Mouse (Mus musculus) frontal cortex, adult 2 months (tissue): ENCODE results near the gene Sarm1. TPM values are rescaled to one million over a fixed set of nuclear protein-coding genes. Genes with fewer than 3 reads are reported as not detected.
"Not testable (repeated sequence)": the region's sequence is repeated elsewhere in the genome, so short reads cannot be mapped to it uniquely, and the experiment has no call there.

Experiments
- DNase-seq, 2 experiments: peaks; one replicate each; pipeline ENCODE4 v3.0.0; 2022; ENCODE audit warnings: low spot score in 1 of 2; ENCODE audit errors: extremely low spot score in 1 of 2
- polyA plus RNA-seq: library from polyadenylated mRNA; depleted of rRNA; stranded (reverse); fragments of >200 nt; gene quantifications from 2 replicates; pipeline ENCODE4 v1.2.3, GENCODE M21; 2012; rRNA removed

The Sarm1 gene
- polyA plus RNA-seq, result 28.6 and 29.2 TPM in 2 replicates

DNA sequence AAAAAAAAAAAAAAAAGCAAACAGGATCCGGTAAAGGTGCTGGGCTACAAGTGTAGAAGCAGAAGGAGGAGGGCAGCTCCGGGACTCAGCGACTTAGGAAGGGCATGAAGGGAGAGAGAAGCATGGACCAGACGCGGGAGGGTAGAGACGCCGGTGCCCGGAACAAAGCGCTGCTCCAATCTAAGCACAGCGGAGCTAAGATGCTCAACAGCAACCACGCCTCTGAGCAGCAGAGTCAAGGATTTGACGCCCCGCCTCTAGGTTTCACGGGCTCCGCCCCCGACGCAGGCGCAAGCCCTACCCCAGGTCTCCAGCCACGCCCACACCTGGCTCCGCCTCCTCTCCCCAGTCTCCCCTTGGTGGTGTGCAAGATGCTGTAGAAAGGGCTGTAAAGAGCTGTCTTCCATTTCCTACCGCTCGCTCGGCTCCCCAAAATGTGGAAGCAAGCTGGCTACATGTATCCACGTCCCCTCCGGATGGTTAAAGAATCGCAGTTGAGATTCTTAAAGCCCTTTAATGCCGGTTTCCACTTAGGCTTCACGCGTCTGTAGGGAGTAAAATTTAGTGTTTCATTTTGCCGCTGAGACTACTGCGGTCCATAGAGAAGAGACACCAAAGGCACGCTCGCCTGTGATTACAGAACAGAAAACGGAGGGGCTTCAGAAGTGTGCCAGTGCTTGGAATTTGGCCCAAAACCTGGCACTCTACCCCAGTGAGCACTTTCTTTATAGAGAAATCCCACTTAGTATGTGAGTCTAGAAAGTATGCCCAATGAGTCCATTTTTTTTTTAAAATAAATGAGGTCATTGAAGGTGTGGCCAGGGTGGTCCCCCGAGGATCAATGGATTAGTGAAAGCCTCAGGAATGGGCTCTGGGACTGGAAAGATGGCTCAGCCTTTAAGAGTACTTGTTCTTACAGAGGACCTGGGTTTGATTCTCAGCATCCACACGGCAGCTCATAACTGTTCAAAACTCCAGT, at the start of gene Sarm1:
TSS of gene Sarm1 (minus strand) at position 211 of the 979 bp plus-strand sequence.
- peak; percentile 93 to 97 for DNase-seq

DNA sequence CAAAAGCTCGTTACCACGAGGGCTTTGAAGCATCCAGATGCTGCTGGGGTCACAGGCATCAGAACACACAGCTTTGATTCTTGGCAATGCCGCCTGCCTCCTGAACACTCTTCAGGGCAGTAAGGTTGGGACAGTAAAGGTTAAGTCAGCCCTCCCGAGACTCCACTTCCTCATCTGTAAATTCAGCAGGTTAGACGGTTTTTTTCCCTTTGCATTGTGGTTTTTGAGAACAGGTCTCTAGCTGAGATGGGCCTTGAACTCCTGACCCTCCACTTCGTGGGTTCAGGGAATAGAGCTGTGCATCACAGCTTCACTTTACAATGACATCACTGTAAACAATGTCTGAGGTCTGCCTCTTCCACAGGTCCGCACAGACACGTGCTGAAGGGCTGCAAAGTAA, 47.6 kb upstream of the Sarm1 start:
- no peak for DNase-seq

DNA sequence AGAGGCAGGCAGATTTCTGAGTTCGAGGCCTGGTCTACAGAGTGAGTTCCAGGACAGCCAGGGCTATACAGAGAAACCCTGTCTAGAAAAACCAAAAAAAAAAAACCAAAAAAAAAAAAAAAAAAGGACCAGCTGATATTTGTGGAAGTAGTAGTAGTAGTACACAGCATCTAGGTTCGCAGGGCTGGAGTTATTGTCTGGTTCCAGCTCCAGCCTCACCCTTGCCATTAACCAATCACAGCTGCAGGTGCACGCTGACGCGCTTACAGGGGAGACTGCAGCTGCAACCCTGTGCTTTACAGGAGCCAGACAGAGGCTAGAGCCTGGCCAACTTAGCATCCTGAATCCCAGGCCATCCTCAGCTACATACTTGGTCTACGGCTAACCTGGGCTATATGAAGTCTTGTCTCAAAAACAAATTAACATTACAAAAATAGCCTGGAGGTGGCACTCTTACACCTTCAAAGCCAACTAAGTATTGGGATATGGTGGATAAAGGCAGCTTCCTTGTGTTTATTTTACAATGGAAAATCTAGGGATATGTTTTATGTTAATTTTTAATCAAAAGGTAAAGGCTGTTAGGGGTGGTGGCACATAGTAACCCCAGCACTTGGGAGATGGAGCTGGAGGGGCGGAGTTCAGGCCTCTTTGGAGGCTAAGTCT, 47.0 kb upstream of the Sarm1 start:
- no peak for DNase-seq

DNA sequence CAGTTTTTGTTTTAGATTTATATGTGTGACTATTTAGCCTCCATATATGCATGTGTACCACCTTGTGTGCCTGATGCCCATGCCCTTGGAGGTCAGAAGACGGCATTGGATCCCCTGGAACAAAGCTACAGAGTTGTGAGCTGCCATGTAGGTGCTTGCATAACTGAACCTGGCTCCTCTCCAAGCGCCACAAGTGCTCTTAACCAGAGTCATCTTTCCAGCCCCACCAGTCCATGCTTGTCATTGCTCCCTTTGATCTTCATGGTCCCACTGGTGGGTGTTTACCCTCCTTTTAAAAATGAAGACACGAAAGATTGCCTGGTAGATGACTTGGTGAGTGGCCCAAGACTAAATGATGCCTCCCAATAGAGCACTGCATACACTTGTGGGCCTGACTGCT, 42.8 kb upstream of the Sarm1 start:
- DNase-seq, result no peak

DNA sequence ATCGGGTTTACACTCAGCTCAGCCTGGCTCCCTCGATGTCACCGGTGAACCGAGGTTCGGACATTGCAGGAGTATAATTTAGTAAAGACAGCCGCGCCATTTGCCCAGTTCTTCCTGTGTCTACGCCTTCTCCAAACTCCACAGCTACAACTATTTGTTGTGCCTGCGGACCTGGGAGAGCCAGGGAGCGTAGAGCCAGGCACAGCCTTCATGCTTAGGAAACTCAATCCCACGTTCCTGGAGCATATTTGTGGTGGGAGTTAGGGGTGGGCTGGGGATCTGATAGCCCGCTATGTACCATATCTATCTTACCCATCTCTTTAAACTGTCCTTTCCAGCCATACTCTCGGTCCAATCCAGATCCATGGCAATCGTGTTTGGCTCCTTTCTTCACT, 39.1 kb upstream of the Sarm1 start:
- no peak for DNase-seq

DNA sequence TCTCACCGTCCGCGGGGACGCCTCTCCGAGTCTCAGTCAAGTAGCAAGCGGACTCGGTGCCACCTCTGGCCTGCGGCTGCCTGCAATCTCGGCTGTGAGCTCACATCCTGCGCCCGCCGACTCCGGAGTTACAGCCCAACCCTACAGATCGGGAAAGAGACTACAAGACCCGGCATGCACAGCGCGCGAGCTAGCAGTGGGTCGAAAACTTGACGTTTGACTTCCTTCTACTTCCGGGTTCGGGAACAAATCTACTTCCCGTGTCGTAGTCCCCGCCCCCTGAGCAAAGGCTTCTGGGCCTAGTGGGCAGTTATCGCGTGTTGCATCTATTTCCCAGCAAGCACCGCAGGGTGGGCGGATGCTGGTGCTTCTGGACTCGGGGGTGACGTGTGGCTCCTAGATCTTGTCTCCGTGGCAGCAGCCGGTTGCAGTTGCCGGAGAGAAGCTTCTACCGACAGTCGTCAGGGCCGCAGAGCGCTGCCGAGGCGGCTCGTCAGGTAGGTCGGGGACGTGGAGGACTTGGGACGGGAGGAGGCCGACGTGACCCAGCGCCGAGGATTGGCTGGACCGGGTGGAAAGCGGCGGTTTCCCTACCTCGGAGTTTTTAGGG, 38.6 kb upstream of the Sarm1 start, which contains the start of the genes Tnfaip1 and Ift20:
TSS of gene Tnfaip1 (minus strand) at position 253 of the 610 bp plus-strand sequence.
TSS of gene Ift20 (plus strand) at position 282 of the 610 bp plus-strand sequence.
- DNase-seq, result peak; percentile 98 to 99

DNA sequence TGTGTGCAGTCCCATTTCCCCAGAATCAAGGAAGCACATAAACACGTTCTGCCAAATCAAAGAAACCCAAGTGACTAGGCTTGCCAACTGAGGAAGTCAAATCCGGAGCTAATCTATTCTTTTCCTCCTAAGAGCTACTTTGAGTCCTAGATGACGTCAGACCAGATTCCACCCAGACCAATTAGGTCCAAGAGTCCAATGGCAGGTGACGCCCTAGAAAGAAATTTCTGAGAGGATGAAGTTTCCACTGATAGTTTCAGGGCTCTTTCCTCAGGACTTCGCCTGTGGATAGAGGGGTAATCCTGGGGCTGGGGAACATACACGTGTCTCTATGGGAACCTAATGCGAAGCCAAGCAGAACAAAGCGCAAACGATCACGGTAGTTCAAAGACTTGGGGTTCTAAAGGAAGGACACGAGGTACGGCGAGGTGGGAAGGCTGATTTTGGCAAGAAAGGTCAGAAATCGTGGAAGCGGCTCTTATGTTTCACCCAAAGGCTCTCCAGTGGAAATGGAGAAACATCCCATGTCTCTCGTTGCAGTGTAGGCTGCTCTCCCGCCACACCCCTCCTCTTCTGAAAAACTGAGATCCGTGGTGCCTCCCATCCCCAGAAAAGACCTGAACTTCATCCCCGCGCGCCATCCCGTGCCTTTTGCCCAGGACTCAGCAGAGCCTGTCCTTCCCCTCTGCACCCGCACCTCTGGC, 38.0 kb upstream of the Sarm1 start:
- DNase-seq, result peak in 1 of 2 experiments; percentile 43

DNA sequence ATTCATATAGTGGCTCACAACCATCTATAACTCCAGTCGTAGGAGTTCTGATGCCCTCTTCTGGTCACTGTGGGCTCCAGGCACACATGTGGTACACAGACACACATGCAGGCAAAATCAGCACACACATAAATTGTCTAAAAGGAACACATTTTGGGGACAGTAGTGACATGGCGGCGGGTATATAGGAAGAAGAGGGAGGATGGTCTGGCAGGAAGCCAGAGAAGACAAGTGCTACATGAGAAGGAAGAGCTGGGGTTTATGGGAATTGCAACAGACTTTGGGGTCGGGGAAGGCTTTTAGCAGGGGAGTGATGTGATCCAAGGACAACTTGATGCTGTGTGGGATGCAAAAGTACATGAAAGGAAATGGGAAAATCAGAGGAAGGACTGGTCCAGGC, 37.0 kb upstream of the Sarm1 start:
- no peak for DNase-seq

DNA sequence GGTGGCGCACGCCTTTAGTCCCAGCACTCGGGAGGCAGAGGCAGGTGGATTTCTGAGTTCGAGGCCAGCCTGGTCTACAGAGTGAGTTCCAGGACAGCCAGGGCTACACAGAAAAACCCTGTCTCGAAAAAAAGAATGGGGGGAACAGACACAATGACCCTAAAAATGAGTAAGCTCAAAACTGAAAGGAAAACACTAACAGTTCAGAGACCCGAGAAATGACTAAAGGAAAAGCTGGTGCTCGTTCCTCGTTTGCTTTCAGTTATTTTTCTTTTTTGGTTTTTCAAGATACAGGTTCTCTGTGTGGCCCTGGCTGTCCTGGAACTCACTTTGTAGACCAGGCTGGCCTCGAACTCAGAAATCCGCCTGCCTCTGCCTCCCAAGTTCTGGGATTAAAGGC, 34.0 kb upstream of the Sarm1 start:
- not testable (repeated sequence) for DNase-seq

DNA sequence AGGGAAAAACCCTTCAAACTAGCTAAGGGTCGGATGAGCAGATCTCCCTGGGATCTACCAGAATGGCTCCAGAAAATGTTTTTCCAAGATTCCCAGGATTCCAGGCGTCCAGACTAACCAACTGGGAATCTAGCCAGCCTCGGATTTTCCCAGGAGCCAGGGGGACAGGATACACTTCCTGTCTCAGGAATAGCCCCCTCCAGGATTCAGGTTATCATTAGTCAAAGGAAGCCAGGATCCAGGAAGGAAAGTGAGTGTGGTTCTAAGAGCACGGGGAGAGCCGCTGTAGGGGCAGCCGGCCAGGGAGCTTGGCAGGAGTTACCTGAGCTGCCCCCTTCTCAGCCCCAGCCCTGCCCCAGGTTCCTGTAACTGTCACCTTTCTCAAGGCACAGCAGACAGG, 33.5 kb upstream of the Sarm1 start:
- DNase-seq, result no peak

DNA sequence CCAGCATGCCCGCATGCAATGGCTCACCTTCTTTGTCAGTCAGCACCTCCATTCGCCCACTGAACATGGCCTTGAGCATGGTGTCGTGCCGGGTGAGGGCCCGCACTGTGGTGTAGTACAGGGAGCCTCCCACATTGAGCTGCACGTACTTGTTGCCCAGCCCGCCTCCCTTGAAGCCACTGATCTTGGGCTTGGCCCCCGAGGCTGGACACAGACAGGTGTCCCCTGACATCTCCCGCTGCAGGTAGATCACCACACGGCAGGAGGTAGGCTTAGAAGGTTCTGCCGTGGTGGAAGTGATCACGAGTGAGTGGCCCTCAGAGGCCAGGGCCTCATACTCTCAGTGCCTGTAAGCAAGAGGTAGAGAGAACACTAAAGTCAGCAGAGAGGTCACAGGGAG, 32.4 kb upstream of the Sarm1 start:
- no peak for DNase-seq

DNA sequence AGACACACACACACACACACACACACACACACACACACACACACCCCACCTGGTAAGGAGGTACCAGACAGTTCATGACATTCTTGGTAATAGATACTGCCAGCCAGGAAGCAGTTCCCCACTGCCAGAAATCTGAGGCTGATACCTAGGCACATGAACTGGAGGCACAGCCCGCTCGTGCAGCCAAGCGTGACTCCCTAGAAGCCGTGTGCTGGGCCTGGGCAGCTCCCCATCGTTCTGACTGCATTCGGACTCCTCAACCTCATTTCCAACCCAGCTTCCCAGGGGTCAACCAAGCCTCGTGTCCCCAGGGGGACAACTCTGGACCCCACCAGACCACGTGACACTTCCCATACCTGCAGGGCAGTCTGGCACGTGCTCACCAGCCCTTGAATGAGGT, 31.2 kb upstream of the Sarm1 start:
- DNase-seq, result no peak

DNA sequence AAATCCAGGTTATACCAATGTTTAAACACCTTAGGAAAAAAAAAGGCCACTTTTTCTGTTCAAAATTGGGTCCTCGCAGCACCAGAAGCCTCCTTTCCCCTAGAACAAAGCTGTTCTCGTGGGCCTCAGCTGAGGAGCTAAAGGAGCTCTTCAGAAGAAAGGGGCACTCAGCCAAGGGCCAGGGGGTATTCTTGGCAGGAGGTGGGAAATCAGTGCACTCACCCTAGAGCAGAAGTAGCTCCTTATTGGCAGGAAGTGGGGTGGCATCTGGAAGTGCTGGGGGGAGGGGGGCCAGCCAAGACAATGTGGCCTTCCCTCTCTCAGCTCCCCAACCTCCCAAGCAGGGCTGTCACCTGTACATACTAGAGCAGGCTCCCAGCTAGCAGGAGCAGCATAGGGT, 27.3 kb upstream of the Sarm1 start:
- DNase-seq, result no peak

DNA sequence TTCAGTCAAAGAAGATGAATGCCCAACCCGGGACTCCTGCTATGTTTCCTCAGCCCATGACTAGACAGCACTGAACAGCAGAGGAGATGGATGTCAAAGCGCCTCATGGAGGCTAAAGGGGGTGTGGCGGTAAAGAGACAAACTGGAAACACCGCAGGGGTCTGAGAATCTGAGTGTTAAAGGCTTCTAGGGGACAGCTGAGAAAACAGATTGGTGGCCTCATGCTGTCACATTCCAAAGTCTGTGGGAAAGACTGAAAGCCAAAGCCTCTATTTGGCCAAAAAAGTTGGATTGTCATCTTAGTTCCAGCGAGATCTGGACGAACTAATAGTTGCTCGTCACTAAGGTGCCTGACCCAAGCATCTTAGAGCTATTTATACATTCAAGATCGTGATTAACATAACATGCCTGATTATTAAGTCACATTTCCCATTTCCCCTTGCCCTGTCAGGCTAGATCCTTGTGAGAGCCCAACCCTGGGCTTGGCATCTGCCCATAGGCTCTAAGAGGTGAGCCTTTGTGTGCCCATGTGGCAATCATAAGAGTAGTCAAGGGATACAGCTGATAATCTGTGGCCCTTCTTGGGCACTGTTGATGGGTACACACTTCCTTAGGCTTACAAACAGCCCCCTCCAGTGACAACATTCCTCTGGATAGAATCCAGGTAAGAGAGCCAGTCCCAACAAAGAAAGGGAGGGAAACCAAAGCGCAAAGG, 25.8 kb upstream of the Sarm1 start:
- DNase-seq, result no peak

DNA sequence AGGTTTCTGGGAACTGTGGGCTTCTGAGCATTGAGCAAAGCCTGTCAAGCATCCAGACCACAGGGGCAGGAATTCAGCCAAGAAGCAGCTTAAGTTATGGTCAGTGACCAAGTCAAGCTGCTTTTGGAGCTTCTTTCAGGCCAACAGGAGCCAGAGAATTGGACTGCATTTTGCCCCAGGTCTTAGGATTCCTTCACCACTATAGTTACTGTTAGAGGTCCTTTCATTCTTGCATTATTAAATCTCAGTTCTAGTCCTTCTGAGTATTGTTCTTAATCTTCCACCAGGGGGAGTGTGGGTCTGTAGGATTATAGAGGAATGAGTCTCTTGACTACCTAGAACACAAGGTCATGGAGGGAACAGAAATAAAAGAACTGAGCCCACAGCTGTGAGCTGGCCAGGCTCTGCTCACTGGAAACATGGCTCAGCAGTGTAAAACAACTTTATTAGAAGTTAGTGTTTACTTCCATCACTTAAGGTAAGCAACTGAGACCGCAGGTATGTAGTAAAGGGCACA, 25.0 kb upstream of the Sarm1 start:
- DNase-seq, result no peak

DNA sequence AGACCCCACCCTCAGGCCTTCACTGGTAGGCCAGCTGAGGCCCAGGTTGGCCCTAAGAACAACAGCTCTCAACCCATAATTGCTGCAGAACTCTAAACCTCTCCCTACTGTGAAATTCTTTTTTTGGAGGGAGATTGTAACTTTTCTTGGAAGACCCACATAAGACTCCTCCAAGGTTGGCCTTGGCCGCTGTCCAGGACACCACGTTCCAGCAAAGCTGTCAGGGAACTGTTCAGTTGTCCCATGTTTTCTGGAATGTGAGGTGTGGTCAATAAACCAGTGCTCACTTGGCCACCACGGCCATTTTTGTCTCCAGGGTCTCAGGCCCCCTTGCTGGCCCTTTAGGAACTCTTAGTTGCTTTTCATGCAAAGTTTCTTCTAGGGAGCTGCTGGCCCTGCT, 24.3 kb upstream of the Sarm1 start:
- DNase-seq, result no peak

DNA sequence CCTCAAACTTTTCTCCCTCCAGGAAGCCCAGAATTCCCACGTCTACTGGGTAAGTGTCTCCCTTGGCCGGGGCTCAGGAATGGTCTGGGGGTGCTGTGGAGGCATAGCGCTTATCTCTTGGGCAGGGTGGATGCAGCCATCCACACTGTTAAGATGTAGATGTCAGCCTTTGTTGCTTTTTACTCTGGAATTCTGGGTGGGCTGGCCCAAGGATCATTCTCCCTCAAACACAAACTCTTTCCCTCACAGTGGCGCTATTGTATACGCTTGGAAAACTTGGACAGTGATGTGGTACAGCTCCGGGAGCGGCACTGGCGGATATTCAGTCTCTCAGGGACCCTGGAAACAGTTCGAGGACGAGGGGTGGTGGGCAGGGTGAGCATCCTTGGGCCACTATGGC, 21.4 kb upstream of the Sarm1 start:
- no peak for DNase-seq

DNA sequence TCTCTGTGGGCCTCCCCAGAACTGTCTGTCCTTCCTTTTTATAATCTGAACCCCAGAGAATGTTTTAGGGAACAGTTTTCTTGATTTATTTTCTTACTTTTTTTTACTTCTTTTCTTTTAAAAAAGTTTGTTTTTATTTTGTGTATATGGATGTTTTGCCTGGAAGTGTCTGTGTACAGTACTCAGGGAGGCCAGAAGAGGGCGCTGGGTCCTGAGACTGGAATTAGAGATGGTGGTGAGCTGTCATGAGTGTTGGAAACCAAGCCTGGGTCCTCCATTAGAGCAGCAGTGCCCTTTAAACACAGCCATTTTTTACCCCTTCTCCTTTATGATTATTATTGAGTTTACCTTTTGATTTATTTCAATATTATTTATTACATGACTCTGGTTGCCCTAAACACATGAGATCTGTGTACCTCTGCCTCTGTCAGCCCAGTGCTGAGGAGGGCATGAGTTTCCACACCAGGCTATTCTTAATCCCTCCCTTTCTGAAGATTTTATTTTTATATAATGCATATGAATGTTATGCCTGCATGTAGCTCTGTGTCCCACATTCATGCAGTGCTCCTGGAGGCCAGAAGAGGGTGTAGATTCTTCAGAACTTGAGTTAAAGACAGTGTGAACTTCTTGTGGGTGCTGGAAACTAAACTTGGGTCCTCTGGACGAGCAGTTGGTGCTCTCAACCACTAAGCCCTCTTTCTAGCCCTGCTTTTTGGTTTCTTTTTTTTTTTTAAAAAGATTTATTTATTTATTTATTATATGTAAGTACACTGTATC, 18.2 kb upstream of the Sarm1 start:
- DNase-seq, result no peak
